Mouse (Mus musculus) myocyte (in vitro differentiated cells): ENCODE measurements at regions not wholly inside any gene's neighbourhood (a gene's known extent, or its start where the extent isn't known, plus 50 kb on each side); places are given as distances from the start of the nearest gene placed in this dataset.

Source experiments
- E2F4 ChIP-seq: IDR thresholded peaks from one replicate; pipeline ENCODE4 v1.6.1; 2011; ENCODE audit warnings: mild to moderate bottlenecking, control low read depth, moderate library complexity; ENCODE audit not compliant: insufficient read depth
- MYOD1 ChIP-seq, 3 experiments: IDR thresholded peaks; one replicate each; pipeline ENCODE4 v1.6.1; 2011; ENCODE audit warnings: control low read depth in 2 of 3, low read depth in 2 of 3, mild to moderate bottlenecking in 2 of 3, moderate library complexity in 1 of 3; ENCODE audit not compliant: insufficient read length in 2 of 3, control insufficient read depth in 1 of 3
- MYOG ChIP-seq, 3 experiments: IDR thresholded peaks; one replicate each; pipeline ENCODE4 v1.6.1; 2011; ENCODE audit warnings: control low read depth in 2 of 3, low read depth in 2 of 3, mild to moderate bottlenecking in 2 of 3; ENCODE audit not compliant: insufficient read length in 2 of 3, control insufficient read depth in 1 of 3, insufficient read depth in 1 of 3
- POLR2A ChIP-seq: IDR thresholded peaks from one replicate; pipeline ENCODE4 v1.6.1; 2011; ENCODE audit warnings: low read depth, mild to moderate bottlenecking, control low read depth, moderate library complexity; ENCODE audit not compliant: insufficient read length
- POLR2AphosphoS2 ChIP-seq: IDR thresholded peaks from one replicate; pipeline ENCODE4 v1.6.1; 2011; ENCODE audit warnings: low read depth, control low read depth; ENCODE audit not compliant: insufficient read length
- TCF12 ChIP-seq: IDR thresholded peaks from one replicate; pipeline ENCODE4 v1.6.1; 2011; ENCODE audit warnings: mild to moderate bottlenecking, control low read depth; ENCODE audit not compliant: poor library complexity, insufficient read depth, severe bottlenecking
- USF1 ChIP-seq: IDR thresholded peaks from one replicate; pipeline ENCODE4 v1.6.1; 2011; ENCODE audit warnings: low read depth, mild to moderate bottlenecking, control low read depth, moderate library complexity

- no peak for TF ChIP-seq MYOG (IDR thresholded peaks at IDR 0.05; ENCODE audit: control insufficient read depth in 1 of 3, insufficient read depth in 1 of 3, insufficient read length in 2 of 3, low read depth in 2 of 3)
- TF ChIP-seq TCF12 = no peak
- no peak for TF ChIP-seq POLR2A
- TF ChIP-seq E2F4 = no peak
- no peak for TF ChIP-seq USF1
- no peak for TF ChIP-seq POLR2AphosphoS2
- no peak for TF ChIP-seq MYOD1 (IDR thresholded peaks at IDR 0.05; ENCODE audit: control insufficient read depth in 1 of 3, insufficient read length in 2 of 3, low read depth in 2 of 3)
Measured at GRCm38 (mm10) chr13:107372666-107373065, 350.7 kb upstream of the Kif2a start.
